Mouse (Mus musculus) CH12.LX (cell line): ENCODE measurements around the gene Smad6. TPM values are rescaled to one million over a fixed set of nuclear protein-coding genes. Genes with fewer than 3 reads are reported as not detected.
A peak's percentile ranks its signal among the peaks of the same experiment; 100 is the strongest.

Experiments
- DNase-seq: peaks from one replicate; pipeline ENCODE4 v3.0.0-alpha.2; 2013; ENCODE audit errors: extremely low read depth
- H3K27ac ChIP-seq: 2 replicates; pipeline ENCODE4 v1.5.1; 2012; ENCODE audit warnings: low read depth, mild to moderate bottlenecking, control low read depth, moderate library complexity; ENCODE audit not compliant: insufficient read depth
- H3K27me3 ChIP-seq: replicated peaks from 2 replicates; pipeline ENCODE3; 2012; ENCODE audit warnings: inconsistent platforms
- H3K36me3 ChIP-seq, 2 experiments: replicated peaks in 1 of 2; 2 replicates each; pipeline versions ENCODE3 to v1.6.1; 2012; ENCODE audit warnings: inconsistent platforms in 1 of 2, low read length in 1 of 2, mild to moderate bottlenecking in 1 of 2, mixed read lengths in 1 of 2, moderate library complexity in 1 of 2; ENCODE audit not compliant: control insufficient read depth in 1 of 2, insufficient read depth in 1 of 2
- H3K4me1 ChIP-seq, 2 experiments: 2 replicates each; pipeline ENCODE4 v1.6.1; 2012; ENCODE audit warnings: inconsistent platforms in 1 of 2, moderate library complexity in 1 of 2; ENCODE audit not compliant: insufficient read depth in 2 of 2, control insufficient read depth in 1 of 2
- H3K4me2 ChIP-seq: 2 replicates; pipeline ENCODE4 v1.6.1; 2012; ENCODE audit warnings: low read depth, mild to moderate bottlenecking, control low read depth; ENCODE audit not compliant: poor library complexity, insufficient read depth, severe bottlenecking
- H3K4me3 ChIP-seq, 3 experiments: fragments of 150-350 bp in 1 of 3; sonication (generic) in 1 of 3; replicated peaks in 1 of 3; 2 replicates each; pipeline versions ENCODE3 to v1.5.1; 2011 to 2012; ENCODE audit warnings: low read depth in 2 of 3, low read length in 2 of 3, mild to moderate bottlenecking in 2 of 3, moderate library complexity in 2 of 3, control low read depth in 1 of 3, improper control_type of control experiment in 1 of 3, inconsistent platforms in 1 of 3, mixed read lengths in 1 of 3; ENCODE audit not compliant: poor library complexity in 1 of 3
- H3K79me2 ChIP-seq: replicated peaks from 2 replicates; pipeline ENCODE4 v1.6.1; 2012; ENCODE audit warnings: mild to moderate bottlenecking, moderate library complexity; ENCODE audit not compliant: control insufficient read depth, poor library complexity, insufficient read depth, severe bottlenecking; ENCODE audit errors: extremely low read depth
- H3K9ac ChIP-seq: 2 replicates; pipeline ENCODE4 v1.6.1; 2012; ENCODE audit warnings: low read depth, mild to moderate bottlenecking, control low read depth, moderate library complexity; ENCODE audit not compliant: insufficient read depth
- H3K9me3 ChIP-seq: replicated peaks from 2 replicates; pipeline ENCODE3; 2012; ENCODE audit warnings: low read length, inconsistent platforms, mixed read lengths
- BHLHE40 ChIP-seq: IDR thresholded peaks from 2 replicates; pipeline ENCODE4 v1.6.1; 2011; ENCODE audit warnings: mild to moderate bottlenecking, low read depth, low read length, improper control_type of control experiment
- CTCF ChIP-seq, 2 experiments: IDR thresholded peaks in 1 of 2; conservative IDR thresholded peaks in 1 of 2; 2 replicates each; pipeline ENCODE4 v1.5.1; 2011 to 2012; ENCODE audit warnings: low read depth in 2 of 2, low read length in 2 of 2, improper control_type of control experiment in 1 of 2, inconsistent platforms in 1 of 2, mild to moderate bottlenecking in 1 of 2, moderate library complexity in 1 of 2
- GABPA ChIP-seq: IDR thresholded peaks from 2 replicates; pipeline ENCODE4 v1.6.1; 2012; ENCODE audit warnings: low read depth, low read length, improper control_type of control experiment, inconsistent platforms; ENCODE audit not compliant: insufficient replicate concordance
- JUN ChIP-seq: IDR thresholded peaks from 2 replicates; pipeline ENCODE4 v1.6.1; 2011; ENCODE audit warnings: low read depth, mild to moderate bottlenecking, low read length, improper control_type of control experiment, moderate library complexity; ENCODE audit not compliant: insufficient read depth
- JUND ChIP-seq: conservative IDR thresholded peaks from 2 replicates; pipeline ENCODE4 v1.6.1; 2011; ENCODE audit warnings: low read depth, low read length, improper control_type of control experiment
- KAT2A ChIP-seq: IDR thresholded peaks from 2 replicates; pipeline ENCODE4 v1.6.1; 2012; ENCODE audit warnings: low read length, improper control_type of control experiment, inconsistent platforms; ENCODE audit not compliant: insufficient replicate concordance
- MAFK ChIP-seq: IDR thresholded peaks from 2 replicates; pipeline ENCODE4 v1.6.1; 2011; ENCODE audit warnings: low read length, improper control_type of control experiment; ENCODE audit not compliant: insufficient replicate concordance
- MAZ ChIP-seq: IDR thresholded peaks from 2 replicates; pipeline ENCODE4 v1.6.1; 2012; ENCODE audit warnings: low read depth, mild to moderate bottlenecking, inconsistent platforms, low read length, improper control_type of control experiment, moderate library complexity
- PAX5 ChIP-seq: IDR thresholded peaks from 2 replicates; pipeline ENCODE4 v1.6.1; 2012; ENCODE audit warnings: low read length, inconsistent platforms, mixed read lengths
- RAD21 ChIP-seq: IDR thresholded peaks from 2 replicates; pipeline ENCODE4 v1.6.1; 2011; ENCODE audit warnings: low read depth, mild to moderate bottlenecking, low read length, improper control_type of control experiment, moderate library complexity
- RCOR1 ChIP-seq: conservative IDR thresholded peaks from 2 replicates; pipeline ENCODE4 v1.6.1; 2012; ENCODE audit warnings: low read depth, mild to moderate bottlenecking, inconsistent platforms, low read length, improper control_type of control experiment
- SMC3 ChIP-seq: IDR thresholded peaks from 2 replicates; pipeline ENCODE4 v1.6.1; 2011; ENCODE audit warnings: low read depth, low read length, improper control_type of control experiment
- TBP ChIP-seq: conservative IDR thresholded peaks from 2 replicates; pipeline ENCODE4 v1.6.1; 2011; ENCODE audit warnings: low read depth, low read length, improper control_type of control experiment
- USF1 ChIP-seq: IDR thresholded peaks from 2 replicates; pipeline ENCODE4 v1.6.1; 2014; ENCODE audit warnings: low read depth, mild to moderate bottlenecking, inconsistent platforms, low read length, improper control_type of control experiment
- ZC3H11A ChIP-seq: IDR thresholded peaks from 2 replicates; pipeline ENCODE4 v1.6.1; 2012; ENCODE audit warnings: low read depth, mild to moderate bottlenecking, inconsistent platforms, low read length, improper control_type of control experiment
- ZKSCAN1 ChIP-seq: IDR thresholded peaks from 2 replicates; pipeline ENCODE4 v1.6.1; 2012; ENCODE audit warnings: low read depth, inconsistent platforms, low read length, improper control_type of control experiment, borderline replicate concordance
- ZMIZ1 ChIP-seq: IDR thresholded peaks from 2 replicates; pipeline ENCODE4 v1.6.1; 2012; ENCODE audit warnings: low read depth, mild to moderate bottlenecking, inconsistent platforms, low read length, improper control_type of control experiment
- dilution Hi-C: fragments of 300-500 bp; cut with MboI; formaldehyde crosslinking; loops from 2 replicates; pipeline ENCODE4 v1.14.3; 2020; ENCODE audit warnings: low sequenced_read_pairs; ENCODE audit not compliant: extremely low pct_unique_long_range_greater_than_20kb, extremely low pct_ligation_motif_present
- in situ Hi-C: fragments of 300-500 bp; cut with MboI; formaldehyde crosslinking; loops from 3 replicates; pipeline ENCODE4 v1.14.3; 2019; ENCODE audit warnings: low sequenced_read_pairs, low pct_ligation_motif_present, low pct_unique_long_range_greater_than_20kb, mixed read lengths
- polyA plus RNA-seq: library from polyadenylated mRNA; unstranded; fragments of >175 nt; gene quantifications from 2 replicates; pipeline ENCODE4 v1.2.1, GENCODE M21; 2012; ENCODE audit warnings: low read depth; ENCODE audit not compliant: insufficient read length
- total RNA-seq, 2 experiments: library from RNA; depleted of rRNA; stranded (reverse); fragments of 300-350 nt in 1 of 2; fragments of >200 nt in 1 of 2; gene quantifications; 2 replicates each; pipeline ENCODE4 v1.2.3; 2012 to 2014

Gene Smad6
- total and polyA plus RNA-seq, 3 experiments, result not detected

GRCm38 (mm10) chr9:63912051-63912450 lies 109.8 kb downstream of the Smad6 start:
- Histone ChIP-seq H3K36me3 (no peaks in the 10 kb centered on the region), H3K27ac (no peak overlapping the region), H3K4me3 (no peak overlapping the region), H3K4me1 (no peaks in the 10 kb centered on the region), H3K9ac (no peak overlapping the region), H3K79me2 (no peaks in the 10 kb centered on the region), H3K4me2 (no peak overlapping the region), H3K9me3 (peaks cover 6% of the 10 kb centered on the region)
- dilution Hi-C loops, result no loop called here
- TF ChIP-seq TBP, result no peak
- no peak for TF ChIP-seq KAT2A
- no peak for TF ChIP-seq MAFK
- no peak for TF ChIP-seq ZC3H11A
- TF ChIP-seq, all 38 proteins: peak for 0
- in situ Hi-C loops, result no loop called here
- peaks cover 42% of the 10 kb centered on the region for H3K27me3 ChIP-seq
- DNase-seq, result no peak

DNA sequence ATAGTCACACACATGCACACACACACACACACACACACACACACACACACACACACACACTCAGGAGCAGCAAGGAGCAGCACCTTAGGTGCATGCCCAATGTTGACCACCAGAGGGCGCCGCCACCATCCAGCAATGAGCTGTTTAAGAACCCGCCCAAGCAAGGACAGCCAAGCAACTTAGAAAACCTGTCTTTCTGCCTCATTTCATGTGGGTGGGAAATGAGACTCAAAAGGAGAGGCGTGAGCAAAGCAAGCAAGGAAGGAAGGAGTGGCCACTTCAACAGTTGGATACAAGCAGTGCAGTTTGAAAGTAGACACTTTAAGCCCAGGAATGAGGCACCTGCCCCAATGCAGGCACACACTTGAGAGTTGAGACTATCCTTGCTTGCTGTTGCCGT lies 112.2 kb downstream of the Smad6 start:
- Histone ChIP-seq H3K4me1 (no peaks in the 10 kb centered on the region), H3K27me3 (peaks cover 35% of the 10 kb centered on the region), H3K36me3 (no peaks in the 10 kb centered on the region), H3K79me2 (no peaks in the 10 kb centered on the region), H3K27ac (no peak overlapping the region), H3K4me3 (no peak overlapping the region), H3K9me3 (peaks cover 9% of the 10 kb centered on the region), H3K9ac (no peak overlapping the region), H3K4me2 (no peak overlapping the region)
- TF ChIP-seq MAFK, result no peak
- TF ChIP-seq PAX5, result no peak
- TF ChIP-seq RAD21, result peak; percentile 48
- no peak for TF ChIP-seq TBP
- no peak for TF ChIP-seq MAZ
- TF ChIP-seq ZMIZ1, result no peak
- no peak for TF ChIP-seq RCOR1
- no peak for TF ChIP-seq USF1
- no peak for TF ChIP-seq GABPA
- TF ChIP-seq JUND, result no peak
- TF ChIP-seq ZKSCAN1, result no peak
- peak; percentile 50 for TF ChIP-seq SMC3
- TF ChIP-seq CTCF (conservative IDR thresholded peaks at IDR 0.05 in 1 of 2, IDR thresholded peaks at IDR 0.05 in 1 of 2; ENCODE audit: low read depth in 2 of 2, low read length in 2 of 2), result peak; percentile 46 to 76
- TF ChIP-seq BHLHE40, result no peak
- TF ChIP-seq JUN, result no peak
- dilution Hi-C loops (no loop called here), in situ Hi-C loops (no loop called here)
- DNase-seq, result peak; percentile 68
